Mouse (Mus musculus) midbrain, postnatal 0 days (tissue): ENCODE results near the gene Nkx2-2. TPM values are rescaled to one million over a fixed set of nuclear protein-coding genes. Genes with fewer than 3 reads are reported as not detected.

Source experiments
- ATAC-seq: fragments of 200-750 bp; cut with Nextera tagmentation; 2 replicates; pipeline ENCODE4 v1.8.0; 2017; ENCODE audit warnings: moderate number of reproducible peaks, mild to moderate bottlenecking, moderate TSS enrichment, moderate library complexity; ENCODE audit not compliant: low FRiP score
- DNase-seq: peaks from one replicate; pipeline ENCODE4 v3.0.0-alpha.2; 2015; ENCODE audit warnings: low spot score
- H3K27ac ChIP-seq: fragments of 300-500 bp; sonication (generic); 2 replicates; pipeline ENCODE4 v1.5.1; 2014; ENCODE audit warnings: low read depth, mild to moderate bottlenecking, low read length, mixed read lengths
- H3K27me3 ChIP-seq: fragments of 300-500 bp; sonication (generic); 2 replicates; pipeline ENCODE4 v1.6.1; 2014; ENCODE audit warnings: low read length, control low read depth, mixed read lengths; ENCODE audit not compliant: insufficient read depth
- H3K36me3 ChIP-seq: fragments of 300-500 bp; sonication (generic); 2 replicates; pipeline ENCODE4 v1.6.1; 2014; ENCODE audit warnings: low read length, control low read depth, mixed read lengths; ENCODE audit not compliant: insufficient read depth
- H3K4me1 ChIP-seq: fragments of 300-500 bp; sonication (generic); 2 replicates; pipeline ENCODE4 v1.6.1; 2014; ENCODE audit warnings: mild to moderate bottlenecking, control low read depth, antibody characterized with exemption, low read length, mixed read lengths; ENCODE audit not compliant: insufficient read depth
- H3K4me2 ChIP-seq: fragments of 300-500 bp; sonication (generic); 2 replicates; pipeline ENCODE4 v1.6.1; 2014; ENCODE audit warnings: low read depth, mild to moderate bottlenecking, low read length, mixed read lengths; ENCODE audit not compliant: poor library complexity, severe bottlenecking
- H3K4me3 ChIP-seq: fragments of 300-500 bp; sonication (generic); 2 replicates; pipeline ENCODE4 v1.5.1; 2014; ENCODE audit warnings: low read depth, mild to moderate bottlenecking, low read length, moderate library complexity
- H3K9ac ChIP-seq: fragments of 300-500 bp; sonication (generic); replicated peaks from 2 replicates; pipeline ENCODE4 v1.6.1; 2014; ENCODE audit warnings: mild to moderate bottlenecking, low read length, moderate library complexity, mixed read lengths; ENCODE audit not compliant: poor library complexity, severe bottlenecking
- H3K9me3 ChIP-seq: fragments of 300-500 bp; sonication (generic); 2 replicates; pipeline ENCODE4 v1.6.1; 2016; ENCODE audit warnings: low read length, control low read depth
- CTCF ChIP-seq: IDR thresholded peaks from 2 replicates; pipeline ENCODE4 v1.5.1; 2016; ENCODE audit warnings: antibody characterized with exemption, mild to moderate bottlenecking
- WGBS: fragments of 180-500 bp; shearing (Covaris S2); extraction: QIAGEN DNeasy Blood & Tissue Kit; methylation state at CpG from one replicate; pipeline ENCODE4 v1.1.7; 2014; 5-methylcytosine and 5-hydroxymethylcytosine counted together
- polyA plus RNA-seq: library from polyadenylated mRNA; unstranded; fragments of >200 nt; fragmentation: Nextera tagmentation; extraction: Ambion mirVana; gene quantifications from 2 replicates; pipeline ENCODE4 v1.2.1, GENCODE M21; 2015
- total RNA-seq: library from RNA; depleted of rRNA; stranded (reverse); fragments of >200 nt; gene quantifications from 2 replicates; pipeline ENCODE4 v1.2.3, GENCODE M21; 2014

Gene Nkx2-2
- total and polyA plus RNA-seq, 2 experiments from 2014 or later: 12.9 to 25.8 TPM

- Histone ChIP-seq H3K27ac (peak overlapping the region; percentile 38), H3K27me3 (peaks cover 76% of the 10 kb centered on the region), H3K4me2 (peak overlapping the region; percentile 30), H3K4me1 (no peaks in the 10 kb centered on the region), H3K4me3 (peak overlapping the region; percentile 12), H3K9ac (no peak overlapping the region), H3K9me3 (no peaks in the 10 kb centered on the region), H3K36me3 (no peaks in the 10 kb centered on the region)
- no peak for TF ChIP-seq CTCF
- peak; percentile 37 for DNase-seq
- no peak for ATAC-seq
- WGBS: 1% methylated on average over 30 of the region's 33 CpGs
These were observed 6.8 kb downstream of the Nkx2-2 start for GRCm38 (mm10) chr2:147187061-147187870.

- Histone ChIP-seq H3K27ac (0 out of 2 replicates have a peak overlapping the region, but pooled peaks have one; percentile 51), H3K9ac (no peak overlapping the region)
- no peak for TF ChIP-seq CTCF
These were observed 7.8 kb downstream of the Nkx2-2 start for GRCm38 (mm10) chr2:147186261-147186681.

GRCm38 (mm10) chr2:147185561-147185960, 8.5 kb downstream of the Nkx2-2 start:
- DNase-seq: no peak
- WGBS: 1% methylated on average over 23 of the region's 23 CpGs

More at GRCm38 (mm10) chr2:147186261-147186681, 7.8 kb downstream of the Nkx2-2 start:
- DNase-seq: no peak
- Histone ChIP-seq H3K4me2 (peak overlapping the region; percentile 30; the same call in 1 of the 2 replicates), H3K9me3 (no peaks in the 10 kb centered on the region), H3K36me3 (no peaks in the 10 kb centered on the region), H3K4me3 (peak overlapping the region; percentile 31), H3K27me3 (peaks cover 75% of the 10 kb centered on the region), H3K4me1 (no peaks in the 10 kb centered on the region)
- WGBS: under 1% methylated on average over 23 of the region's 25 CpGs
- no peak for ATAC-seq

GRCm38 (mm10) chr2:147184071-147184990, 9.7 kb downstream of the Nkx2-2 start:
- Histone ChIP-seq H3K9ac (peak overlapping the region; percentile 46), H3K27ac (peak overlapping the region; percentile 68), H3K4me3 (peak overlapping the region; percentile 33), H3K36me3 (no peaks in the 10 kb centered on the region), H3K9me3 (no peaks in the 10 kb centered on the region), H3K4me1 (no peaks in the 10 kb centered on the region), H3K4me2 (peak overlapping the region; percentile 41), H3K27me3 (peaks cover 73% of the 10 kb centered on the region)
- DNase-seq (peak; percentile 24), ATAC-seq (no peak)
- whole genome bisulfite sequencing: under 1% methylated on average over 61 of the region's 65 CpGs
- TF ChIP-seq CTCF: no peak

More at GRCm38 (mm10) chr2:147185561-147185960, 8.5 kb downstream of the Nkx2-2 start:
- Histone ChIP-seq H3K4me3 (peak overlapping the region; percentile 31), H3K27me3 (peaks cover 75% of the 10 kb centered on the region), H3K9ac (peak overlapping the region; percentile 39; the same call in 1 of the 2 replicates), H3K27ac (peak overlapping the region; percentile 51; the same call in 1 of the 2 replicates), H3K9me3 (no peaks in the 10 kb centered on the region), H3K36me3 (no peaks in the 10 kb centered on the region), H3K4me2 (peak overlapping the region; percentile 8; the same call in 1 of the 2 replicates), H3K4me1 (no peaks in the 10 kb centered on the region)
- no peak for TF ChIP-seq CTCF
- ATAC-seq: no peak

GRCm38 (mm10) chr2:147183521-147183920, 10.5 kb downstream of the Nkx2-2 start:
- H3K4me1 ChIP-seq: 0 out of 2 replicates have a peak, but pooled peaks cover 1% of the 10 kb centered on the region
- H3K9me3 ChIP-seq: no peaks in the 10 kb centered on the region
- H3K4me3 ChIP-seq: peak overlapping the region; percentile 33
- no peaks in the 10 kb centered on the region for H3K36me3 ChIP-seq
- H3K27me3 ChIP-seq: peaks cover 68% of the 10 kb centered on the region
- peak overlapping the region; percentile 46; the same call in 1 of the 2 replicates for H3K9ac ChIP-seq
- whole genome bisulfite sequencing: 2% methylated on average over 12 of the region's 12 CpGs
- no peak for DNase-seq
- H3K4me2 ChIP-seq: peak overlapping the region; percentile 41; the same call in 1 of the 2 replicates
- H3K27ac ChIP-seq: 0 out of 2 replicates have a peak overlapping the region, but pooled peaks have one; percentile 32
- TF ChIP-seq CTCF: no peak
- no peak for ATAC-seq
